Mouse (Mus musculus) CH12.LX (cell line): ENCODE measurements around the gene Lypd4. TPM values are rescaled to one million over a fixed set of nuclear protein-coding genes. Genes with fewer than 3 reads are reported as not detected.
A peak's percentile ranks its signal among the peaks of the same experiment; 100 is the strongest.
"Not testable (repeated sequence)": the region's sequence is repeated elsewhere in the genome, so short reads cannot be mapped to it uniquely, and the experiment has no call there.

Experiments used
- DNase-seq: peaks from one replicate; pipeline ENCODE4 v3.0.0-alpha.2; 2013; ENCODE audit errors: extremely low read depth
- H3K27ac ChIP-seq: 2 replicates; pipeline ENCODE4 v1.5.1; 2012; ENCODE audit warnings: low read depth, mild to moderate bottlenecking, control low read depth, moderate library complexity; ENCODE audit not compliant: insufficient read depth
- H3K27me3 ChIP-seq: replicated peaks from 2 replicates; pipeline ENCODE3; 2012; ENCODE audit warnings: inconsistent platforms
- H3K36me3 ChIP-seq, 2 experiments: replicated peaks in 1 of 2; 2 replicates each; pipeline versions ENCODE3 to v1.6.1; 2012; ENCODE audit warnings: inconsistent platforms in 1 of 2, low read length in 1 of 2, mild to moderate bottlenecking in 1 of 2, mixed read lengths in 1 of 2, moderate library complexity in 1 of 2; ENCODE audit not compliant: control insufficient read depth in 1 of 2, insufficient read depth in 1 of 2
- H3K4me1 ChIP-seq, 2 experiments: 2 replicates each; pipeline ENCODE4 v1.6.1; 2012; ENCODE audit warnings: inconsistent platforms in 1 of 2, moderate library complexity in 1 of 2; ENCODE audit not compliant: insufficient read depth in 2 of 2, control insufficient read depth in 1 of 2
- H3K4me2 ChIP-seq: 2 replicates; pipeline ENCODE4 v1.6.1; 2012; ENCODE audit warnings: low read depth, mild to moderate bottlenecking, control low read depth; ENCODE audit not compliant: poor library complexity, insufficient read depth, severe bottlenecking
- H3K4me3 ChIP-seq, 3 experiments: fragments of 150-350 bp in 1 of 3; sonication (generic) in 1 of 3; replicated peaks in 1 of 3; 2 replicates each; pipeline versions ENCODE3 to v1.5.1; 2011 to 2012; ENCODE audit warnings: low read depth in 2 of 3, low read length in 2 of 3, mild to moderate bottlenecking in 2 of 3, moderate library complexity in 2 of 3, control low read depth in 1 of 3, improper control_type of control experiment in 1 of 3, inconsistent platforms in 1 of 3, mixed read lengths in 1 of 3; ENCODE audit not compliant: poor library complexity in 1 of 3
- H3K79me2 ChIP-seq: replicated peaks from 2 replicates; pipeline ENCODE4 v1.6.1; 2012; ENCODE audit warnings: mild to moderate bottlenecking, moderate library complexity; ENCODE audit not compliant: control insufficient read depth, poor library complexity, insufficient read depth, severe bottlenecking; ENCODE audit errors: extremely low read depth
- H3K9ac ChIP-seq: 2 replicates; pipeline ENCODE4 v1.6.1; 2012; ENCODE audit warnings: low read depth, mild to moderate bottlenecking, control low read depth, moderate library complexity; ENCODE audit not compliant: insufficient read depth
- H3K9me3 ChIP-seq: replicated peaks from 2 replicates; pipeline ENCODE3; 2012; ENCODE audit warnings: low read length, inconsistent platforms, mixed read lengths
- BHLHE40 ChIP-seq: IDR thresholded peaks from 2 replicates; pipeline ENCODE4 v1.6.1; 2011; ENCODE audit warnings: mild to moderate bottlenecking, low read depth, low read length, improper control_type of control experiment
- CTCF ChIP-seq, 2 experiments: IDR thresholded peaks in 1 of 2; conservative IDR thresholded peaks in 1 of 2; 2 replicates each; pipeline ENCODE4 v1.5.1; 2011 to 2012; ENCODE audit warnings: low read depth in 2 of 2, low read length in 2 of 2, improper control_type of control experiment in 1 of 2, inconsistent platforms in 1 of 2, mild to moderate bottlenecking in 1 of 2, moderate library complexity in 1 of 2
- EP300 ChIP-seq: IDR thresholded peaks from 2 replicates; pipeline ENCODE4 v1.6.1; 2011; ENCODE audit warnings: low read length, improper control_type of control experiment
- HCFC1 ChIP-seq: IDR thresholded peaks from 2 replicates; pipeline ENCODE4 v1.6.1; 2012; ENCODE audit warnings: low read depth, mild to moderate bottlenecking, inconsistent platforms, low read length, improper control_type of control experiment
- IRF4 ChIP-seq: IDR thresholded peaks from 2 replicates; pipeline ENCODE4 v1.6.1; 2014; ENCODE audit warnings: low read depth, mild to moderate bottlenecking, inconsistent platforms, low read length, improper control_type of control experiment
- MXI1 ChIP-seq: IDR thresholded peaks from 2 replicates; pipeline ENCODE4 v1.6.1; 2011; ENCODE audit warnings: mild to moderate bottlenecking, low read depth, low read length, improper control_type of control experiment
- RAD21 ChIP-seq: IDR thresholded peaks from 2 replicates; pipeline ENCODE4 v1.6.1; 2011; ENCODE audit warnings: low read depth, mild to moderate bottlenecking, low read length, improper control_type of control experiment, moderate library complexity
- SMC3 ChIP-seq: IDR thresholded peaks from 2 replicates; pipeline ENCODE4 v1.6.1; 2011; ENCODE audit warnings: low read depth, low read length, improper control_type of control experiment
- TBP ChIP-seq: conservative IDR thresholded peaks from 2 replicates; pipeline ENCODE4 v1.6.1; 2011; ENCODE audit warnings: low read depth, low read length, improper control_type of control experiment
- USF2 ChIP-seq: conservative IDR thresholded peaks from 2 replicates; pipeline ENCODE4 v1.6.1; 2011; ENCODE audit warnings: low read depth, low read length, improper control_type of control experiment
- ZC3H11A ChIP-seq: IDR thresholded peaks from 2 replicates; pipeline ENCODE4 v1.6.1; 2012; ENCODE audit warnings: low read depth, mild to moderate bottlenecking, inconsistent platforms, low read length, improper control_type of control experiment
- ZNF384 ChIP-seq: IDR thresholded peaks from 2 replicates; pipeline ENCODE4 v1.6.1; 2012; ENCODE audit warnings: low read depth, low read length, improper control_type of control experiment, inconsistent platforms
- dilution Hi-C: fragments of 300-500 bp; cut with MboI; formaldehyde crosslinking; loops from 2 replicates; pipeline ENCODE4 v1.14.3; 2020; ENCODE audit warnings: low sequenced_read_pairs; ENCODE audit not compliant: extremely low pct_unique_long_range_greater_than_20kb, extremely low pct_ligation_motif_present
- in situ Hi-C: fragments of 300-500 bp; cut with MboI; formaldehyde crosslinking; loops from 3 replicates; pipeline ENCODE4 v1.14.3; 2019; ENCODE audit warnings: low sequenced_read_pairs, low pct_ligation_motif_present, low pct_unique_long_range_greater_than_20kb, mixed read lengths
- polyA plus RNA-seq: library from polyadenylated mRNA; unstranded; fragments of >175 nt; gene quantifications from 2 replicates; pipeline ENCODE4 v1.2.1, GENCODE M21; 2012; ENCODE audit warnings: low read depth; ENCODE audit not compliant: insufficient read length
- total RNA-seq, 2 experiments: library from RNA; depleted of rRNA; stranded (reverse); fragments of 300-350 nt in 1 of 2; fragments of >200 nt in 1 of 2; gene quantifications; 2 replicates each; pipeline ENCODE4 v1.2.3; 2012 to 2014

The Lypd4 gene
- total and polyA plus RNA-seq, 3 experiments = not detected

DNA sequence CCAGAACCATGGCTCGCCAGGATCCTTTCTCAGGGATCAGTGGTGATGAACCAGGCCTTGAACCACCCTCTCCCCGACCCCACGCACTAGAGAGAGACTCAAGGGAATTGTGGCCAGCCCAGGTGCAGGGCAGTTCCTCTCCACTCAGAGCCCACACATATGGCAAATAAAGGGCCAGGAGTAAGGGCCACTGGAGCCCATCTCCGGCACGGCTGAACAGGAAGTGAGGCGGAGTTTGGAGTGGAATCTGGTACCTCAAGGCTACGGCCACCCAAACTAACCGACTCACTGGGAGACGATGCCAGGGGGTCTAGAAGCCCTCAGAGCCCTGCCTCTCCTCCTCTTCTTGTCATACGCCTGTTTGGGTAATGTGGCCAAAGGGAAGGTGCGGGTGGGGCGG lies 27.5 kb upstream of the Lypd4 start, which contains the start of gene Cd79a (continued):
- no peak for TF ChIP-seq CTCF (conservative IDR thresholded peaks at IDR 0.05 in 1 of 2, IDR thresholded peaks at IDR 0.05 in 1 of 2; ENCODE audit: low read depth in 2 of 2, low read length in 2 of 2)
- peak; percentile 58 for TF ChIP-seq BHLHE40

DNA sequence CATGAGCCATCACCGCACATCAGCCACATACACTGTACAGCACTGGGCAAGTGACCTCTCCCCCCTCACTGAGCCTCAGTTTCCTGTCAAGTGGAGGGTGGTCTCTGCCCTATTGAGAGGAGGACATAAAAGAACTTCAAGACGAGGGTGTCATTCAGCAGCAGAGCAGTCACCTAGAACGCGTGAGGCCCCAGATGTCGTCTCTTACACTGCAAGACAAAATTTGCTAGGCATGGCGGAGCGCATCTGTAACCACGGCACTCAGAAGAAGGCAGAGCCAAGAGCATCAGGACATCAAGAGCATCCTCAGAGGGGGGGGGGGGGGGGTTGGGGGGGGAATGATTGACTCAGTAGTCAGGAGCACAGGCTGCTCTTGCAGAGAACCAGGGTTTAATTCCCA lies 26.5 kb upstream of the Lypd4 start:
- peak; percentile 70 for DNase-seq
- H3K9ac ChIP-seq = no peak overlapping the region
- H3K36me3 ChIP-seq = peaks cover 16 to 26% of the 10 kb centered on the region in 2 experiments
- TF ChIP-seq MXI1 (no peak), ZC3H11A (no peak), EP300 (no peak), ZNF384 (no peak), SMC3 (no peak), CTCF (conservative IDR thresholded peaks at IDR 0.05 in 1 of 2, IDR thresholded peaks at IDR 0.05 in 1 of 2; ENCODE audit: low read depth in 2 of 2, low read length in 2 of 2) (no peak), HCFC1 (no peak)
- TF ChIP-seq, all 38 proteins: peak for 0
- Histone ChIP-seq H3K4me1 (peaks cover 14 to 64% of the 10 kb centered on the region in 2 experiments), H3K79me2 (peaks cover 12% of the 10 kb centered on the region), H3K4me2 (peak overlapping the region; percentile 5; the same call in 1 of the 2 replicates), H3K27ac (peak overlapping the region; percentile 82), H3K27me3 (no peaks in the 10 kb centered on the region), H3K4me3 (no peak overlapping the region), H3K9me3 (peaks cover 4% of the 10 kb centered on the region)
- dilution Hi-C loops = no loop called here
- in situ Hi-C loops = no loop called here

DNA sequence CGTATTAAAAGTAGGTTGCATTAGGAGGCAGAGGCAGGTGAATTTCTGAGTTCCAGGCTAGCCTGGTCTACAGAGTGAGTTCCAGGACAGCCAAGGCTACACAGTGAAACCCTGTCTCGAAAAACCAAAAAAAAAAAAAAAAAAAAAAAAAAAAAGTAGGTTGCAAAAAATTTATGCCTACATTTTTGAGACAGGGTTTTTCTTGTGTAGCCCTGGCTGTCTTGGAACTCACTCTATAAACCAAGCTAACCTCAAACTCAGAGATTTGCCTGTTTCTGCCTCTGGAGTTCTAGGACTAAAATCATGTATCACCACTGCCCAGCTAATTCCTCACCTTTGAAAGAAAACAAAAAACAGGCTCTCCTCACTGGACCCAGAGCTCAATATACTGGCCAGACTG lies 26.0 kb upstream of the Lypd4 start:
- H3K9ac ChIP-seq, dilution Hi-C loops, H3K4me2 ChIP-seq, DNase-seq, H3K4me3 ChIP-seq, H3K27me3 ChIP-seq, H3K9me3 ChIP-seq, in situ Hi-C loops: not testable (repeated sequence)
- peaks cover 13 to 64% of the 10 kb centered on the region in 2 experiments for H3K4me1 ChIP-seq
- peaks cover 15 to 23% of the 10 kb centered on the region in 2 experiments for H3K36me3 ChIP-seq
- H3K79me2 ChIP-seq = peaks cover 12% of the 10 kb centered on the region
- H3K27ac ChIP-seq = peak overlapping the region; percentile 82
- TF ChIP-seq ZNF384 = peak; percentile 59
- TF ChIP-seq, all 38 proteins: peak for 1; not testable (repeated sequence) for 37

DNA sequence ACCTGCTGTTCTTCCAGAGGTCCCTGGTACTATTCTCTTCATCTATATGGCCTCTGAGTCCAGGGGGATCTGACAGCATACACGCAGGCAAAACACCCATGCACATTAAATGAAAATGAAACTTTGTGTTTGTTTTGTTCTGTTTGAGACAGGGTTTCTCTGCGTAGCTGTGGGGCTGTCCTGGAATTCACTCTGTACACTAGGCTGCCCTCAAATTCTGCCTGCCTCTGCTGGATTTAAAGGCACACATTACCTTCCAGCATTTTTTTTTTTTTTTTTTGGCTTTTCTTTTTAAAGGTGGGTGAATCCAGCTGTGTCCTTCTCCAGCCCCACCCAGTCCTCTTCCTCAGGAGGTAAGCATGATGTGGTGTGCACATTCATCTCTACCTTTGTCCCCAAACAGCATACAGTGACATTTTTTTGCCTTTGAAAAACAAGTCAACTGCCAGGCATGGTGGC lies 22.4 kb upstream of the Lypd4 start:
- H3K36me3 ChIP-seq = peaks cover 33 to 41% of the 10 kb centered on the region in 2 experiments
- H3K79me2 ChIP-seq = peaks cover 14% of the 10 kb centered on the region
- peaks cover 9 to 88% of the 10 kb centered on the region in 2 experiments for H3K4me1 ChIP-seq
- H3K9ac ChIP-seq = no peak overlapping the region
- TF ChIP-seq RAD21 (no peak), USF2 (no peak), TBP (no peak), ZNF384 (peak; percentile 42; the same call in 1 of the 2 replicates), IRF4 (no peak)
- H3K9me3 ChIP-seq = peaks cover 4% of the 10 kb centered on the region
- dilution Hi-C loops = no loop called here
- H3K27me3 ChIP-seq = no peaks in the 10 kb centered on the region
- in situ Hi-C loops = no loop called here
- 0 out of 2 replicates have a peak overlapping the region, but pooled peaks have one; percentile 7 for H3K4me2 ChIP-seq
- DNase-seq = no peak
- peak overlapping the region; percentile 38; the same call in 1 of the 2 replicates for H3K27ac ChIP-seq
- H3K4me3 ChIP-seq = no peak overlapping the region
